Mouse (Mus musculus) testis, adult 2 months (tissue): ENCODE data around the gene Ssc5d.

Source experiments
- CTCF ChIP-seq: fragments of 200-500 bp; IDR thresholded peaks from 2 replicates; pipeline ENCODE4 v1.5.1; 2012; ENCODE audit warnings: low read depth, mild to moderate bottlenecking, inconsistent platforms, low read length, moderate library complexity; ENCODE audit not compliant: control insufficient read depth, insufficient read depth, insufficient replicate concordance
- POLR2A ChIP-seq: fragments of 200-500 bp; IDR thresholded peaks from 2 replicates; pipeline ENCODE4 v1.6.1; 2012; ENCODE audit warnings: low read depth, mild to moderate bottlenecking, inconsistent platforms, low read length, moderate library complexity; ENCODE audit not compliant: control insufficient read depth

GRCm38 (mm10) chr7:4942673-4943072, 17.1 kb downstream of the Ssc5d start:
- TF ChIP-seq CTCF (no peak), POLR2A (no peak)
